Mouse (Mus musculus) c-Kit-positive CD71-positive TER-119-negative erythroid progenitor cells, embryonic 14.5 days (primary cell): ENCODE results near the gene Tctex1d2.

Experiments
- DNase-seq: peaks from one replicate; pipeline ENCODE4 v3.0.0-alpha.2; 2013; ENCODE audit warnings: low read depth

The Tctex1d2 gene

GRCm38 (mm10) chr16:32469404-32470105 is 50.1 kb downstream of the Tctex1d2 start:
- no peak for DNase-seq

GRCm38 (mm10) chr16:32472276-32473015 is 52.9 kb downstream of the Tctex1d2 start:
- no peak for DNase-seq

- no peak for DNase-seq
Observed at GRCm38 (mm10) chr16:32477315-32477714, 57.8 kb downstream of the Tctex1d2 start.
